24 mouse cellular contexts compared by ENCODE assay signal in the genomic region with DNA sequence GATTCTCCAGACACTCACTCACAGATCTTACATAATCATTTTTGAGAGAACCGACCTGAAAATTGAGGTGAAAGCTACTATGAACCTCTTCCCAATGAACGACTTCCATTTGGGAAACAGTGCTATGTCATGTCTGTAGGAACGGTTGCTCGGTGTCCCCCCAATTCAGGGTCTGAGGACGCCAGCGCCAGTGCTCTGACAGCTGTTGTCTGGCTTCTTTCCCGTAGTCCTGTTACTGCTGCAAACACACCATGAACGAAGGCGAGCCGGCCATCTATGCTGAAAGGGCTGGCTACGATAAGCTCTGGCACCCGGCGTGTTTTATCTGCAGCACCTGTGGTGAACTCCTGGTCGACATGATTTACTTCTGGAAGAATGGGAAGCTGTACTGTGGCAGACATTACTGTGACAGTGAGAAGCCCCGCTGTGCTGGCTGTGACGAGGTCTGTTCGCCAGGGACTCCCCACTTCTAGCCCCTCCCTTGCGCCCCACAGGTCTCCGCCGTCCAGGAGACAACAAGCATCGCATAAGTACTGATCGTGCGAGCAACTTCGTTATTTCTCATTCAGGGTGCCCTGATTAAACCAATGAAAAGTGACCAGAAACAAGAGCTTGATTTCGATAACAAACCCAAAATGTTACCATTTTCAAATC. TPM values are rescaled to one million over a fixed set of nuclear protein-coding genes. Genes with fewer than 3 reads are reported as not detected.
DNase-seq lines count a peak whose midpoint lies in the region; TF ChIP-seq lines count a peak whose summit lies in the region.
"Had no signal": no experiment of that assay in that cellular context is flagged by ENCODE, and none has a peak within 500 bp of the region (broad histone marks: within the 10 kb centered on the region; RNA-seq: fewer than 3 reads in every experiment).

No protein-coding gene starts in this region.

- intact Hi-C loops in gastrocnemius, adult 2 months (cut with DNase I) = no loop called here
- intact Hi-C loops in left cerebral cortex, postnatal 4 days (cut with DNase I) = no loop called here
- intact Hi-C loops in left cerebral cortex, postnatal 25 days (cut with DNase I) = no loop called here

- TF ChIP-seq CTCF in gastrocnemius, adult 2 months (IDR thresholded peaks at IDR 0.05) = no peak
- no peak for TF ChIP-seq CTCF in brain, embryonic 14.5 days (IDR thresholded peaks at IDR 0.05; ENCODE audit: borderline replicate concordance, extremely low read depth, insufficient read depth, insufficient read length)

- no peak for DNase-seq in gastrocnemius, adult 2 months
- DNase-seq in gastrocnemius, adult 18-20 months (ENCODE audit: low spot score) = no peak
- DNase-seq in left cerebral cortex, postnatal 4 days = peak; percentile 3
- no peak for DNase-seq in left cerebral cortex, postnatal 25 days (ENCODE audit: low spot score in 2 of 2)
- peak; percentile 23 for DNase-seq in brain, embryonic 14.5 days (ENCODE audit: low read depth)
- DNase-seq in urinary bladder, postnatal 25 days (ENCODE audit: low spot score) = no peak
- DNase-seq: adrenal gland, postnatal 10 days; B cell, adult 2 months; cerebellum, adult 8-10 months; embryo, embryonic 11 days; gastrocnemius, postnatal 14 days; kidney, adult 8-10 months; kidney, postnatal 4 days; layer of hippocampus, postnatal 36 days; lung, embryonic 14.5 days; thymus, adult 2 months; thymus, postnatal 36 days had no signal

- H3K27ac ChIP-seq in gastrocnemius, adult 2 months = no peak overlapping the region
- H3K27ac ChIP-seq: embryonic facial prominence, embryonic 12.5 days; kidney, postnatal 0 days; limb, embryonic 12.5 days; liver, embryonic 15.5 days; midbrain, embryonic 10.5 days; midbrain, embryonic 15.5 days had no signal

- H3K4me3 ChIP-seq in gastrocnemius, adult 2 months = peak overlapping the region; percentile 45
- H3K4me3 ChIP-seq: embryonic facial prominence, embryonic 12.5 days; limb, embryonic 12.5 days; liver, embryonic 15.5 days; midbrain, embryonic 10.5 days; midbrain, embryonic 15.5 days had no signal

- no peak for TF ChIP-seq POLR2A in brain, embryonic 14.5 days (IDR thresholded peaks at IDR 0.05; ENCODE audit: borderline replicate concordance, extremely low read depth, insufficient read depth, insufficient read length, poor library complexity, severe bottlenecking)

RNA-seq across cellular contexts. Expression of gene Tes, which starts 34.7 kb away (rescaled TPM):
- total RNA-seq in gastrocnemius, adult 2 months (2021) = 1 to 10 TPM in 1 of 2 experiments, under 1 TPM in 1; 0.69 to 2.6 TPM
- total RNA-seq in gastrocnemius, adult 18-20 months (2021) = 1 to 10 TPM; 1.1 to 2.1 TPM
- total RNA-seq in left cerebral cortex, postnatal 4 days (2021) = 10 to 100 TPM; 32.4 to 33.4 TPM
- total RNA-seq in left cerebral cortex, postnatal 25 days (2021) = 1 to 10 TPM; 4.4 to 4.8 TPM
- polyA plus RNA-seq in brain, embryonic 14.5 days (2012; rRNA removed) = 36.8 and 44.5 TPM in 2 replicates
- polyA plus RNA-seq: G1E had no signal

Comparison
In these comparisons a context has a peak if more than half of its experiments do, and no peak if none do; other contexts are left out.
1. DNase-seq: peak in left cerebral cortex, postnatal 4 days (single experiment) and brain, embryonic 14.5 days (single experiment); none in gastrocnemius, adult 2 months (single experiment), gastrocnemius, adult 18-20 months (single experiment), left cerebral cortex, postnatal 25 days (0 of 2) and urinary bladder, postnatal 25 days (single experiment).
2. RNA of gene Tes, which starts 34.7 kb away (total RNA-seq): 32.4 to 33.4 TPM in left cerebral cortex, postnatal 4 days; 4.4 to 4.8 TPM in left cerebral cortex, postnatal 25 days, 0.69 to 2.6 TPM in gastrocnemius, adult 2 months and 1.1 to 2.1 TPM in gastrocnemius, adult 18-20 months; every median in the first group is over 4 times any median in the second.